Mouse (Mus musculus) fat pad, adult 2 months (tissue): ENCODE measurements around the gene Itgae.
"Not testable (repeated sequence)": the region's sequence is repeated elsewhere in the genome, so short reads cannot be mapped to it uniquely, and the experiment has no call there.

Experiments used
- DNase-seq: peaks from one replicate; pipeline ENCODE4 v3.0.0-alpha.2; 2011; ENCODE audit warnings: low read depth, low spot score; ENCODE audit errors: extremely low read depth

Gene Itgae

DNA sequence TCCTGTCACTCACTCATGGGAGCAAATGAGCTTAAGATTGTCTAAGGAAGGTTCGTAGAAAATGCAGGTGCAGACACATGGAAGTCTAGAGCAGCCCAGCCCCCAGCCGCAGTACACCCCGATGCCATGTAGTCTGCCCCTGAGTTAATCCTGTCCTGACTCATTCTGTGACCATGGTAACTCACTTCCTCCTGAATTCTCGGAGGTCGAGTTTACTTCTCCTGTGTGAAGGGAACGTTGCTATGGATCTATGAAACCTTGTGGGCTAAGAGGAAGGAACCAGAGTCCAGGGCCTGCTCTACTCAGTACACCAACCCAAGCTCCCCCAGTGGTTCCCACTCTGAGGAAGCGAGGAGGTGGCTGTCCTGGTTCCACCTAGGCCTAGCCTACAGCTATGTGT lies 2.5 kb downstream of the Itgae start:
- no peak for DNase-seq

DNA sequence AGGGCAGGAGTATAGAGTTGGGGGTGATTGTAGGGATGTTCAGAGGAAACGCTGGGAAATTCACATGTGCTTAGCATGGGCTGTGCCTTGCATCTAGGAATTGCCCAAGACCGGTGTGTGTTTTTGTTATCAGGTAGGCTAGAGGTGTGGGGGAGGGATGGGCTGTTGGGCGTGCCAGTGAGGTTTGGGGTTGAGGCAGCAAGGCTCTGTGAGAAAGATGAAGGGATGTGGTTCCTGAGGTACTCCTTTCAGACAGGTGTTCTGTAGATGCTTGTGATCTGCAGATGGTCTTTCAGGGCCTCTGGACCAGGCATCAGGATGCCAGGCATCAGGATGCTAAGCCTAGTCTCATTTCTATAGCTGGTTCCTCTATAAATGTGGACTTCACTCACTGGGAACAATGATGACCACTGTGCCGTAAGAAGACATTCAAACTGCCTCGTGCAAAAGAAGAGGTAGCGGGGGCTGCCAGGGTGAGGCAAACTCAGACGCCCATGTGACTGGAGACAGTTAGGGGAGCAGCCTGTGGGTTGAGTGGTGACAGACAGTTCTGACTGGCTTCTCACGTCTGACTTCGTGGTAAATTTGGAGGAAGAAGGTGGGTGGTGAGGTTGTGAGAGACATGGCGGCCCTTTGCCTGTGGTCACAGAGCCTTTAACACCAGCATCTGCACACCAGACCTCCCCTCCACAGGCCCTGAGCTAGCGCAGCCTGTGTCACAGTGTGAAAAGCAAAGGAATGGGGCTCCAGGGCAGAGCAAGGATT lies 4.0 kb downstream of the Itgae start:
- DNase-seq: no peak

DNA sequence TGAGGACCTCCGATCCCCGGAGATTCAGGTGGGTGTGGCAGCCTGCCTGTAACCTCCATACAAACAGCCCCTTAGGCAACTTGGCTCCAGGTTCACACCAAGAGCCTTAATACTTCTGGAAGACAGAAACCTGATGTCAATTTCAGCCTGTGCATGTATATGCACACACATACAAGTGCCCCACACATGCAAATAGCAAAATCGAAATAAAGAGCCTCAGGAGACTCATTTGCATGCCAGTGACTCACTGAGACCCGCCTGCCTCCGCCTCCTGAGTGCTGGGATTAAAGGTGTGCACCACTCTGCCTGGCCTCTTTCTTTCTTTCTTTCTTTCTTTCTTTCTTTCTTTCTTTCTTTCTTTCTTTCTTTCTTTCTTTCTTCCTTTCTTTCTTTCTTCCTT lies 8.5 kb downstream of the Itgae start:
- DNase-seq: no peak

DNA sequence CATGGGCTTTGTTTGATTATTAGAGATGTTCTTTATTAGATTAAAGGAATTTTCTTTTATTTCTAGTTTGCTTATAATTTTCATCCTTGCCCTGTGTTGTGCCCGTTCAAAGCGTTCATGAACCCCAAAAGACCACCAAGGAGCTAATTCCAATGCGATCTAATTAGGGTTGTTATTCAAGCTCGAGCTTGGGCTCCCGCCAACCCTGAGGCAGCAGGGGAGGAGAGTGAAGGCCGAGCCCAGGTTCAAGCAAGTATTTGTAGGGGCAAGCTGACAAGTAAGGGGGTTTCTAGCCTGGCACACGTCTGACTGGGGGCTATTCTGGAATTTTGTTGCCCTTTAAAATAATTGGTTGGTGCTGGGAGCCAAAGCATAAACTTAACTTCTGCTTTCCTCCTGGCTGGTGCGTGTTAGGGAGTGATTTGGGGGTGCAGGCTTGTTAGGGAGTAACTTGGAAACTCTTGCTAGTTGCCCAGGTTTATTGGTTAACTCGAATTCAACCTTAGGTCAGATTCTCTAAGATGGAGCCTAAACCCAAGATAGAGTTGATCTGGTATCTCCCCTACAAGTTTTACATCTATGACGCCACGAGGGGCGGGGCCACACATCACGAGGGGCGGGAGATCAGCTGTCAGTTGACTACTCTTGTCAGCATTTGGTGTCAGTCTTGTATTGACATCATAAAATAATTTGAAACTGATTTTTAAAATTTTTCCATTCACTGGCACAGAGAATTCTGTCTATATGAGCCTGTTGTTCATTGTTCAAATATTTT lies 9.8 kb downstream of the Itgae start:
- DNase-seq: no peak

DNA sequence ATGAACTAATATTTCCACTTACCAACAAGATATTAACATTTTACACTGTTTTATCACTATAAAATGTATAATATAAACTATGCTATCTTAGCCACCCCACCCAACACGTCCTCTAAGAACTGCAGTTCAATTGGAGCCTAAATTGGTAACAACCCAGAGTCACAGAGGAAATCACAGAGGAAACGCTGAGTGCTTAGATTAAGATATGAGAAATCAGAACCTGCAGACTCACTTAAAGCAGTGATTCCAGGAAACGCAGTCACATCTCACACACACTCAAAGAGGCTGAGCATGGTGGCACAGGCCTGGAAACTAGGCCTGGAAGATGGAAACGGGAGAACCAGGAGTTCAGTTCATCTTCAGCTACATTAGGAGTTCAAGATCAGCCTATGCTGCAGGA lies 10.9 kb downstream of the Itgae start:
- no peak for DNase-seq

DNA sequence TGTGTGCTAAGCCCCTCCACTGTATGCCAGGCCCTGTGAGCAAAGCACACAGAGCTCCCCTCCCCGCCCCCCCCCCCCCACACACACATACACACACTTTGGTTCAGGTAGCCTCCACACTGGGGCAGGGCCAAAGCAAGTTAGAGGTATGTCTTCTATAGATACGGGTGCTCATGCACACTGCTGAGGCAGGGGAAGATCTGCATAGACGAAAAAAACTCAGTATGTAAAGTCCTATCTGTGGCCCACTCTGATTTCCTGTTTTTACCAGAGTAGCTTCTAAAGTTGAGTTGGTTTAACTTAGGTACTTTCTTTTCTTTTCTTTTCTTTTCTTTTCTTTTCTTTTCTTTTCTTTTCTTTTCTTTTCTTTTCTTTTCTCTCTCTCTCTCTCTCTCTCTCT lies 14.9 kb downstream of the Itgae start:
- no peak for DNase-seq

DNA sequence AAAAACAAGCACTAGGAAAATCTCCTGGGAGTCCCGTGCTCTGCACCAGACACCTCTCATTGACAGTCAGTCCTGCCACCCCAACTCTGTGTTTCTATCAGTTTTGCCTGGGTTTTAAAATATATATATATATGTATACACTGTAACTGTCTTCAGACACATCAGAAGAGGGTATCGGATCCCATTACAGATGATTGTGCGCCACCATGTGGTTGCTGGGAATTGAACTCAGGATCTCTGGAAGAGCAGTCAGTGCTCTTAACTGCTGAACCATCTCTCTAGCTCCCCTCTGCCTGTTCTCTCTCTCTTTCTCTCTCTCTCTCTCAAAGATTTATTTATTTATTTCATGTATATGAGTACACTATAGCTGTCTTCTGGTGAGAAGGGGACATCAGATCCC lies 17.0 kb downstream of the Itgae start:
- not testable (repeated sequence) for DNase-seq

DNA sequence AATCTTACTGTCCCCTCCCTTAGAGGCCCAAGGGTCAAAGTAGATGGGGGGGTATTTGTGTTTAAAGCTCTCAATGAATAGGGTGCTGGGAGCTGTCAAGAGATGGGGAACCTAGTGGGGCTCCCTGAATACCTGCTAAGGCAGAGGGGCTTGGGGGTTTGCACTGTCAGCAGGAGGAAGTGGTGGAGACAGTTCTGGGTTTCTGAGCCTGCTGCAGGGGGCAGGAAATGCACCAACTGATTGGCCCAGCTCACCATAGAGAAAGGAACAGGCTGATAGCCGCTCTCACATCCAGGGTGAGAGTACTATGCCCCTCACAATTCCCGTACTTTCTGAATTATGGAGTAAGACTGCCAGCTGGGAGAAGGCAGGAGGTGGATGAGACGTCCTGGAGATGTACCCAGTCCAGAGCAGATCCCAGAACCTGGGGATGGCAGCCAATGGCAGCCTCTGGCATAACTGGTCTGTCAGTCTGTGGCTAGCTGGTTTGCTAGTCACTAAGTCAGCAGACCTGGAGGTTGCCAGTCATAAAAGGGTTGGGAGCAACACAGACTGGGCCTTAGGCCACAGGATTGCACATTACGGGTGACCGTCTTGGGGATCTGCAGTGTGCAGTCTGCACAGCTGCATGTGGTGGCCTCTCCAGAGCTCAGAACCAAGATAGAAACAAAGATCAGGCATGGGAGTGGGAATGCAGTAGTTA lies 18.0 kb downstream of the Itgae start:
- no peak for DNase-seq

DNA sequence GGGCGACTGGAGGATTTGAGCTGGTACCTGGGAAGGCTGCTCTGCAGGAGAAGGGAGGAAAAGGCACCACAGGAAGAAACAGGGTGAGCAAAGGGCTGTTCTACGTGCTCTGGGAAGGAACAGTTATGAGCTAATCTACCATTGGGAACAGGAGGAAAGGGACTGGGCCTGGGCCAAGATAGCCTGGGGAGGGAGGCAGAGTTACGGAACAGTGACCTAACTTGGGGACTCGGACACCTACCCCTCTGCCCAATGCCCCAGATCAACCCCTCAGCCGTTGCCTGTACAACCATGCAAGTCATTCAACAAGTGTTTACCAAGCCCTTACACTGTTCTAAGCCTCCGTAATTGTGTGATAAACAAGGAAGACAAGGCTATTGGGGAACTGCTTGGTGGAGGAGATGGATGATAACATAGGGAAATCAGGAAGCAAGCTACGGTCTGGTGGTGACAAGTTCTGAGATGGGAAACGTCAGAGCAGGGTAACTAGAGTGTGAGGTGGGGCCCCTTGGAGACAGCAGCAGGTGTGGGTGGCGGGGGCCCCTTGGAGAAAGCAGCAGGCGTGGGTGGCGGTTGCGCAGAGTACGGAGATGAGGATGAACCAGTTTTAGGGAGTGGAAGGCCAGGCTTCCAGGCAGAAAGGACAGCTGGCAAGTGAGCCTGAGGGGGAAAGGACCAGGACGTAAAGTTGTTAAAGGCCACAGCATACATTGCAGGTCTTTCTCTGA lies 18.7 kb downstream of the Itgae start:
- DNase-seq: no peak

DNA sequence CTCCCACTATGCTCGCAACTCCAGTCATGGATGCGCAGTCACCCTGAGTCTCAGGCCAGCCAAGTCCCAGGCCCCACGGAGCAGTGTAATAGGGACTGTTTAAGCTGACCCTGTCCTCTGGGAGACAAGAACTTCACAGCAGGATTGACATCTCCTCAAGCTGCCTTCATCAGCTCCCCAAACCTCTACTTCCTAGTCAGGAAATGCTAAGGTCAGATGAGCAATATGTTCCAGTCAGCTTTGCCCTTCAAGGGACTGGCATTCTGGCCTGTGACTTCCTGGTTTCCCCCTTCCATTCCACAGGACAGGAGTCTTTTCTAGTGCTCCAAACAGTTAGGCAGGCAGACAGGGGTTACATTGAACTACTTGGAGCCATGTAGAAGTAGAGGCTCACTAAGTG lies 19.6 kb downstream of the Itgae start:
- DNase-seq: no peak

DNA sequence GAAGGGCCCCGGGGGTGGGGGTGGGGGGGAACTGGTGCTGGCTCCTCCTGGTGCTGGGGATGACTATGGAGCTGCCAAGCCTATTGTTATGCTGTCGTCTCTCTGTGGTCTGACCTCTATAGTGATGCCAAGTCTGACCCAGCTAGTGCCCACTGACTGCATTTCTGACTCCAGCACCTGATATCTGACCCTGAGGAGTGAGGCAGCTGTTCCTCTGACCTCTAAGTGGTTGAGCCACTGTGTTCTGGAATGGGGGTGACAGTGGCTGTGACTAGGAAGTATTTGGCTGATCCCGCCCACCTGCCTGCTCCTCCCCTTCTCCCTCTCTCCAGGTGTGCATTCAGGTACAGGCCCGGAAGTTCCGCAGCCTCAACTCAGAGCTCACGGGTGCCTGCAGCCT lies 21.0 kb downstream of the Itgae start:
- no peak for DNase-seq

DNA sequence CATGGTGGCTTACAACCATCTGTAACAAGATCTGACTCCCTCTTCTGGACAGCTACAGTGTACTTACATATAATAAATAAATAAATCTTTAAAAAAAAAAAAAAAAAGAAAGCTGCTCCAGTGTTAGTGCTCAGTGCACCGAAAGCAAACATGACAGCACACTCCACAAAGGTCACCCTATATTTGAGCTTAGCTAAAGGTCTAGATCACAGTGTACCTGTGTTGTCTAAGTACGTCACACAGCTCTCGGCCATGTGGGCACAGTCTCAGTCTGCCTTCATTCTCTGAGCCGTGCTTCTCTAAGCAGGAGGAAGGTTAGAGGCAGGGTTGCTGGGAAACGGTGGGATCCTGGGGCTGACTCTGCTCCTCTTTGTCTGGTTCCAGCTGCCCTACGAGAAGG lies 36.1 kb downstream of the Itgae start:
- DNase-seq: no peak

DNA sequence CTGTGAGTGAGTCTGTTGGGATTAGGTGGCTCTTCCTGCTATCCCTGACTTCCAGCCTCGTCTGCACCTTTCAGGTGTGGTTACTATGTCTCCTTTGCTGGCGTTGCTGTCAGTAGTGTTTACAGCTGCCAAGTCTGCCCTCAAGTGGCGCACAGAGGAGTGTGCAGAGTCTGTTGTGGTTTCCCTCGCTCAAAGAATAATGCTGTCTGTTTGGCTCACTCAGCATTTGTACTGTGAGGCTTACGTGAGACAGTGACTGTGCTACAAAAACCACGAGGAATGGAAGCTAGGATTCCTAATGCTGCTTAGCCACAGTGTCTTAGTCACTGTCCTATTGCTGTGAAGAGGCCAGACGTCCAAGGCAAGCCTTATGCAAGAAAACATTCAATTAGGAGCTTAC lies 40.6 kb downstream of the Itgae start:
- DNase-seq: no peak

DNA sequence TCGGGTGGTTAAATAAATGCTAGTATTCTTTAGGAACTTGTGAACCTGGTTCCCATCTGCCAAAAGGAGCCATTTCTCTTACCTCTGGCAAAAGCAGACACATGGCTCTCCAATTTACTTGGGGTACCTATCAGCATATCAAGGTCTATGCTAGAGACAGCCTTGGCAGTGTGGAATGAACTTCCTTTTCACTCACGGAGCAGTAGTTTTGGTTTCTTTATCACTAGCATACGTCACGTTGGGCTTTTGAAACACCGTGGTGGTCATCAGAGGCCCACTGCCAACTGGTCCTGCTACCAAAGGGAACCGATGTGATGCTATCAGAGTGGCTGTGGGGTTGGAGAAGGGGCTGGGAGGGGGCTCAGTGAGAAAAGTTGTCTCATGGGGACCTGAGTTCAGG lies 42.6 kb downstream of the Itgae start:
- no peak for DNase-seq

DNA sequence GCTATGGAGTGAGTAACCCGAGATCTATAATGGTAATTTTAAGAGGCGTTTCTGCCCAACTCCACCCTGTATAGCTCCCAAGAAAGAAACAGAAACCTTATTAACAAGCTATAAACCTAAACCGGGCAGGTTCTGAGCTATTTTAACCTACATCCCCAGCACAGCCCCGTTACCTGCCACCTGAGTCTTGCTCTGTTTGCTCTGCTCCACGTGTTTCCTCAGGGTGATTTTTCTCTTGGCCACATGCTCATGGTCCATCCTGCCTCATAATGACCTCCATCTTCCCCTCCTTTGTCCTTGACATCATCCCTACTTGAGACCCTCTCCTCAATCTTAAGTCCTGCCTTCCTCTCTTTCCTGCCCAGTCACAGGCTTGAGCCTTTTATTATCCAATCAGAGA lies 43.8 kb downstream of the Itgae start:
- no peak for DNase-seq

DNA sequence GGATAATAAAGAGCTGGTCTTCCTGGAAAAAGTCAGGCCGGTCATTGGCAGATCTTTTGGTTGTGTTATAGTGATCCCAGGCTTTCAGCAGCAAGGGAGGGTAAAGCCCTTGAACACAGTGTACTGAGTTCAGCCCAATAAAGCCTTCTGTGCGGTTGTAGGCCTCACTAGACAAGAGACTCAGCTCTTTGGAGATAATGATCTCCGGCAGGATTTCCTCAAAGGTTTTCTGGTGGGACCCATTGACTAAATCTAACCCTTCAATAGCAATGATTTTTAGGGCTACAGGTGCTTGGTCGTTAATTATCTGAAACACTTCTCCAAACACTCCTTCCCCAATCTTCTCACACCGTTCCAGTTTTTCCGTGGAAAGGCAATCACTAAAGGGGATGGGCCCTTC lies 46.2 kb downstream of the Itgae start:
- no peak for DNase-seq

DNA sequence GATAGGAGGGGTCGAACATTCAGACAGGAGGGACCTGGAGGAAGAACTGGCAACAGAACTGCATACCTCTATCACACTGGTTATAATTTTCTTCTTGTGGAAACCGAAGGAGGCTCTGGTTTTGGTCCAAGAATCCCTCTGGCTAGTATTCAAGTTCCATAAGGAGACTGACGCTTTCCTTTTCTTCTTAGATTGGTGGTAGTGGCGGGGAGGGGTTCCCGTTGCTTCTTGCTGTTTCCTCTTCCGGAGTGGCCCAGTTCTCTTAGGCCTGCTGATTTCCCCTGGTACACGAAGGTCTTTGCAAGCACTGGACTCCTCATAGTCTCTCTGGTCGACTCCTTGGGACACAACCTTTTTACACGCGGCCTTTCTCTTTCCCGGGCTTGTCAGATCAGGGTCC lies 46.7 kb downstream of the Itgae start:
- no peak for DNase-seq

DNA sequence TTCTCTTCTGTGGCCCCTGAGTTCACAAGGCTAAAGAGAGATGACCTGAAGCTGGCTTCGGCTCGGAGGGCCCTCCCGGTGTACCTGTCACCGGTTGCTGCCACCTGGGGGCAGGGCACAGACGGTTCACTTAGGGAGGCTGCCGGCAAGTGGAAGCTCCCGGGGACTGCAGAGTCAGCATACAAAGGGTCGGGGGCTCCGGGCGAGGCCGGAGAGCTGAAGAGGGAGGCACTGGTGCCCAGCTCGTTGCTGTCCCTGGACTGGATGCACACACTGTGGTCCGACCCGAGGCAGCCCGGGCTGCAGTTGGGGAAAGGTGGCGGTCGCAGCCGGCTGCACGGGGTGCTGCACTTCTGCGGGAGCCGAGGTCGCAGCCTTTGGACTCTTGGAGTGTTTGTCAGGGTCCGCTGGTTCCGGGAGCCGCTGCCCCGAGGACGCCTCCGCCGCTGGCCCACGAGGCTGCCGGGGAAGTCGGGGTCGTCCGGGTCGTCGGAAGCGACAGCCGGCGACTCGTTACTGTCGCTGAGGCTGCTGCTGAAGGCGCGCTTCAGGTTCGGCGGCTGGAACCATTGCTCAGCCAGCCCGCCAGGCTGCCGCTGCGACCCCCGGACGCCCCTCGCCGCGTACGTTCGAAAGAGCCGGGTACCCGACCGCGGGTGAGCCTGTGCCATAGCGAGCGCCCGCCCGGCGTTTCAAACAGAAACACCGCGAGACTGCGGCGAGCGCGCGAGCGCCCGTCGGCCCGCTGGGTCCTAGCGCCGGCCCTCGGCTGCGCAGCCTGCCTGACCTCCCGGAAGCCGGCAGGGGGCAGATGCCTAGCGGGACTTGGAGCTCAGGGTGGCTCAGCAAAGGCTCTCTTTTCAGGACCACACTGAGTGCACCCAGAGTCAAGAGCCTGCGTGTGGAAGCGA lies 47.5 kb downstream of the Itgae start, which contains the start of gene Haspin:
Gene Haspin (minus strand): TSS at position 704 of the 911 bp plus-strand sequence.
- no peak for DNase-seq

DNA sequence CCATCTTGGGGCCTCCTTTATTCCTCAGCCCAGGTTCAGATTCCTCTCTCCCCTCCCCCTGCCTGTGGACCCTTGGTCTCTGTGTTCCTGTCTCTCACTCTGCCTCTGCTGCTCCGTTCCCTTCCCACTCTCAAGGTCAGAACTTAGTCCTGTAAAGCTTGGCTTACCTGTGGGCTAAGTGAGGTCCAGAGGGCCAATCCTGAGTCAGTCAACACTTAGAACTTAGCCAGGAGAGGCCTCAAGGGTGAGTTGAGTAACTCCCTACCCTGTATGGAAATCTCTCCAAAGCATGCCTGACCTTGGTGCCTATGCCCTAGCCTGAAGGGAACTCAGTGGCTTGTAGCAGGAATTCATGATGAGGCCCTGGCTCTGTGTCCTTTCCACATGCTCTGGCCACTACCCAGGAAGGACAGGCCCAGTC lies 53.9 kb downstream of the Itgae start:
- peak; percentile 47 for DNase-seq
